Mouse (Mus musculus): Measurements from ENCODE around the gene Amot. TPM values are rescaled to one million over a fixed set of nuclear protein-coding genes. Genes with fewer than 3 reads are reported as not detected.

Amot gene
- total RNA-seq, 1 experiment from 2014 or later: 7.1 TPM

Other genes starting within 250 kb of the Amot start
- not detected in 2 replicates for gene Lhfpl1, start 156.1 kb downstream of the Amot start, total RNA-seq (2021)

Measured in adrenal gland, postnatal 14 days (tissue).